Mouse (Mus musculus): ENCODE measurements around the gene Ntan1.
A peak's percentile ranks its signal among the peaks of the same experiment; 100 is the strongest.
"Not testable (repeated sequence)": the region's sequence is repeated elsewhere in the genome, so short reads cannot be mapped to it uniquely, and the experiment has no call there.

Ntan1 gene

GRCm38 (mm10) chr16:13834382-13834781, 15.7 kb downstream of the Ntan1 start:
- DNase-seq = peak; percentile 65

GRCm38 (mm10) chr16:13840056-13840455, 21.4 kb downstream of the Ntan1 start:
- peak; percentile 56 for DNase-seq

- DNase-seq = peak; percentile 76
Measured at GRCm38 (mm10) chr16:13840956-13841355, 22.3 kb downstream of the Ntan1 start.

GRCm38 (mm10) chr16:13845031-13845430, 26.4 kb downstream of the Ntan1 start:
- DNase-seq = peak; percentile 55

- DNase-seq = peak; percentile 61
Measured at GRCm38 (mm10) chr16:13846675-13847074, 28.0 kb downstream of the Ntan1 start.

- no peak for DNase-seq
Measured at GRCm38 (mm10) chr16:13848310-13848709, 29.7 kb downstream of the Ntan1 start.

- DNase-seq = peak; percentile 60
Measured at GRCm38 (mm10) chr16:13851446-13851845, 32.8 kb downstream of the Ntan1 start.

GRCm38 (mm10) chr16:13853886-13854285, 35.2 kb downstream of the Ntan1 start:
- no peak for DNase-seq

GRCm38 (mm10) chr16:13866076-13866475, 47.4 kb downstream of the Ntan1 start:
- DNase-seq = peak; percentile 14

GRCm38 (mm10) chr16:13866616-13867015, 48.0 kb downstream of the Ntan1 start:
- no peak for DNase-seq

GRCm38 (mm10) chr16:13867406-13867805, 48.8 kb downstream of the Ntan1 start:
- not testable (repeated sequence) for DNase-seq

- peak; percentile 76 for DNase-seq
Measured at GRCm38 (mm10) chr16:13867910-13868514, 49.4 kb downstream of the Ntan1 start.

- DNase-seq = no peak
Measured at GRCm38 (mm10) chr16:13875483-13875882, 56.8 kb downstream of the Ntan1 start.

- DNase-seq = no peak
Measured at GRCm38 (mm10) chr16:13883094-13883774, 64.6 kb downstream of the Ntan1 start.
